Mouse (Mus musculus) CH12.LX (cell line): ENCODE data around the gene Hoxb7. TPM values are rescaled to one million over a fixed set of nuclear protein-coding genes. Genes with fewer than 3 reads are reported as not detected.

Source experiments
- DNase-seq: peaks from one replicate; pipeline ENCODE4 v3.0.0-alpha.2; 2013; ENCODE audit errors: extremely low read depth
- H3K27ac ChIP-seq: 2 replicates; pipeline ENCODE4 v1.5.1; 2012; ENCODE audit warnings: low read depth, mild to moderate bottlenecking, control low read depth, moderate library complexity; ENCODE audit not compliant: insufficient read depth
- H3K27me3 ChIP-seq: replicated peaks from 2 replicates; pipeline ENCODE3; 2012; ENCODE audit warnings: inconsistent platforms
- H3K36me3 ChIP-seq, 2 experiments: replicated peaks in 1 of 2; 2 replicates each; pipeline versions ENCODE3 to v1.6.1; 2012; ENCODE audit warnings: inconsistent platforms in 1 of 2, low read length in 1 of 2, mild to moderate bottlenecking in 1 of 2, mixed read lengths in 1 of 2, moderate library complexity in 1 of 2; ENCODE audit not compliant: control insufficient read depth in 1 of 2, insufficient read depth in 1 of 2
- H3K4me1 ChIP-seq, 2 experiments: 2 replicates each; pipeline ENCODE4 v1.6.1; 2012; ENCODE audit warnings: inconsistent platforms in 1 of 2, moderate library complexity in 1 of 2; ENCODE audit not compliant: insufficient read depth in 2 of 2, control insufficient read depth in 1 of 2
- H3K4me2 ChIP-seq: 2 replicates; pipeline ENCODE4 v1.6.1; 2012; ENCODE audit warnings: low read depth, mild to moderate bottlenecking, control low read depth; ENCODE audit not compliant: poor library complexity, insufficient read depth, severe bottlenecking
- H3K4me3 ChIP-seq, 3 experiments: fragments of 150-350 bp in 1 of 3; sonication (generic) in 1 of 3; replicated peaks in 1 of 3; 2 replicates each; pipeline versions ENCODE3 to v1.5.1; 2011 to 2012; ENCODE audit warnings: low read depth in 2 of 3, low read length in 2 of 3, mild to moderate bottlenecking in 2 of 3, moderate library complexity in 2 of 3, control low read depth in 1 of 3, improper control_type of control experiment in 1 of 3, inconsistent platforms in 1 of 3, mixed read lengths in 1 of 3; ENCODE audit not compliant: poor library complexity in 1 of 3
- H3K79me2 ChIP-seq: replicated peaks from 2 replicates; pipeline ENCODE4 v1.6.1; 2012; ENCODE audit warnings: mild to moderate bottlenecking, moderate library complexity; ENCODE audit not compliant: control insufficient read depth, poor library complexity, insufficient read depth, severe bottlenecking; ENCODE audit errors: extremely low read depth
- H3K9ac ChIP-seq: 2 replicates; pipeline ENCODE4 v1.6.1; 2012; ENCODE audit warnings: low read depth, mild to moderate bottlenecking, control low read depth, moderate library complexity; ENCODE audit not compliant: insufficient read depth
- H3K9me3 ChIP-seq: replicated peaks from 2 replicates; pipeline ENCODE3; 2012; ENCODE audit warnings: low read length, inconsistent platforms, mixed read lengths
- BHLHE40 ChIP-seq: IDR thresholded peaks from 2 replicates; pipeline ENCODE4 v1.6.1; 2011; ENCODE audit warnings: mild to moderate bottlenecking, low read depth, low read length, improper control_type of control experiment
- CHD1 ChIP-seq: IDR thresholded peaks from 2 replicates; pipeline ENCODE4 v1.6.1; 2012; ENCODE audit warnings: low read depth, low read length, improper control_type of control experiment, inconsistent platforms
- CTCF ChIP-seq, 2 experiments: IDR thresholded peaks in 1 of 2; conservative IDR thresholded peaks in 1 of 2; 2 replicates each; pipeline ENCODE4 v1.5.1; 2011 to 2012; ENCODE audit warnings: low read depth in 2 of 2, low read length in 2 of 2, improper control_type of control experiment in 1 of 2, inconsistent platforms in 1 of 2, mild to moderate bottlenecking in 1 of 2, moderate library complexity in 1 of 2
- ETS1 ChIP-seq: conservative IDR thresholded peaks from 2 replicates; pipeline ENCODE4 v1.6.1; 2012; ENCODE audit warnings: low read depth, mild to moderate bottlenecking, inconsistent platforms, low read length, improper control_type of control experiment, moderate library complexity
- GABPA ChIP-seq: IDR thresholded peaks from 2 replicates; pipeline ENCODE4 v1.6.1; 2012; ENCODE audit warnings: low read depth, low read length, improper control_type of control experiment, inconsistent platforms; ENCODE audit not compliant: insufficient replicate concordance
- HCFC1 ChIP-seq: IDR thresholded peaks from 2 replicates; pipeline ENCODE4 v1.6.1; 2012; ENCODE audit warnings: low read depth, mild to moderate bottlenecking, inconsistent platforms, low read length, improper control_type of control experiment
- IRF4 ChIP-seq: IDR thresholded peaks from 2 replicates; pipeline ENCODE4 v1.6.1; 2014; ENCODE audit warnings: low read depth, mild to moderate bottlenecking, inconsistent platforms, low read length, improper control_type of control experiment
- JUND ChIP-seq: conservative IDR thresholded peaks from 2 replicates; pipeline ENCODE4 v1.6.1; 2011; ENCODE audit warnings: low read depth, low read length, improper control_type of control experiment
- MAX ChIP-seq: IDR thresholded peaks from 2 replicates; pipeline ENCODE4 v1.6.1; 2011; ENCODE audit warnings: low read length, improper control_type of control experiment
- MAZ ChIP-seq: IDR thresholded peaks from 2 replicates; pipeline ENCODE4 v1.6.1; 2012; ENCODE audit warnings: low read depth, mild to moderate bottlenecking, inconsistent platforms, low read length, improper control_type of control experiment, moderate library complexity
- MEF2A ChIP-seq: IDR thresholded peaks from 2 replicates; pipeline ENCODE4 v1.6.1; 2014; ENCODE audit warnings: low read depth, mild to moderate bottlenecking, inconsistent platforms, low read length, improper control_type of control experiment, borderline replicate concordance
- MXI1 ChIP-seq: IDR thresholded peaks from 2 replicates; pipeline ENCODE4 v1.6.1; 2011; ENCODE audit warnings: mild to moderate bottlenecking, low read depth, low read length, improper control_type of control experiment
- NELFE ChIP-seq: IDR thresholded peaks from 2 replicates; pipeline ENCODE4 v1.6.1; 2011; ENCODE audit warnings: low read depth, low read length, improper control_type of control experiment
- POLR2A ChIP-seq: IDR thresholded peaks from 2 replicates; pipeline ENCODE4 v1.6.1; 2011; ENCODE audit warnings: low read depth, mild to moderate bottlenecking, improper control_type of control experiment, low read length
- RCOR1 ChIP-seq: conservative IDR thresholded peaks from 2 replicates; pipeline ENCODE4 v1.6.1; 2012; ENCODE audit warnings: low read depth, mild to moderate bottlenecking, inconsistent platforms, low read length, improper control_type of control experiment
- SIN3A ChIP-seq: IDR thresholded peaks from 2 replicates; pipeline ENCODE4 v1.6.1; 2012; ENCODE audit warnings: low read length, improper control_type of control experiment, inconsistent platforms
- TCF12 ChIP-seq: IDR thresholded peaks from 2 replicates; pipeline ENCODE4 v1.6.1; 2014; ENCODE audit warnings: low read depth, mild to moderate bottlenecking, inconsistent platforms, low read length, improper control_type of control experiment
- UBTF ChIP-seq: IDR thresholded peaks from 2 replicates; pipeline ENCODE4 v1.6.1; 2012; ENCODE audit warnings: low read depth, mild to moderate bottlenecking, inconsistent platforms, low read length, improper control_type of control experiment, moderate library complexity
- USF2 ChIP-seq: conservative IDR thresholded peaks from 2 replicates; pipeline ENCODE4 v1.6.1; 2011; ENCODE audit warnings: low read depth, low read length, improper control_type of control experiment
- ZC3H11A ChIP-seq: IDR thresholded peaks from 2 replicates; pipeline ENCODE4 v1.6.1; 2012; ENCODE audit warnings: low read depth, mild to moderate bottlenecking, inconsistent platforms, low read length, improper control_type of control experiment
- ZNF384 ChIP-seq: IDR thresholded peaks from 2 replicates; pipeline ENCODE4 v1.6.1; 2012; ENCODE audit warnings: low read depth, low read length, improper control_type of control experiment, inconsistent platforms
- dilution Hi-C: fragments of 300-500 bp; cut with MboI; formaldehyde crosslinking; loops from 2 replicates; pipeline ENCODE4 v1.14.3; 2020; ENCODE audit warnings: low sequenced_read_pairs; ENCODE audit not compliant: extremely low pct_unique_long_range_greater_than_20kb, extremely low pct_ligation_motif_present
- in situ Hi-C: fragments of 300-500 bp; cut with MboI; formaldehyde crosslinking; loops from 3 replicates; pipeline ENCODE4 v1.14.3; 2019; ENCODE audit warnings: low sequenced_read_pairs, low pct_ligation_motif_present, low pct_unique_long_range_greater_than_20kb, mixed read lengths
- polyA plus RNA-seq: library from polyadenylated mRNA; unstranded; fragments of >175 nt; gene quantifications from 2 replicates; pipeline ENCODE4 v1.2.1, GENCODE M21; 2012; ENCODE audit warnings: low read depth; ENCODE audit not compliant: insufficient read length
- total RNA-seq, 2 experiments: library from RNA; depleted of rRNA; stranded (reverse); fragments of 300-350 nt in 1 of 2; fragments of >200 nt in 1 of 2; gene quantifications; 2 replicates each; pipeline ENCODE4 v1.2.3; 2012 to 2014

Gene Hoxb7
- total and polyA plus RNA-seq, 3 experiments, result not detected

GRCm38 (mm10) chr11:96284774-96285734 lies 1.4 kb upstream of the Hoxb7 start:
- in situ Hi-C loops, result no loop called here
- Histone ChIP-seq H3K9me3 (peaks cover 16% of the 10 kb centered on the region), H3K27me3 (peaks cover 96% of the 10 kb centered on the region), H3K9ac (peak overlapping the region; percentile 30; the same call in 1 of the 2 replicates), H3K36me3 (no peaks in the 10 kb centered on the region), H3K4me2 (peak overlapping the region; percentile 91), H3K4me1 (peaks cover 3 to 8% of the 10 kb centered on the region in 2 experiments; a peak in 3 of 4 replicates), H3K27ac (no peak overlapping the region), H3K79me2 (no peaks in the 10 kb centered on the region), H3K4me3 (peak overlapping the region in 1 of 3 experiments; percentile 50)
- TF ChIP-seq MAZ, result 0 out of 2 replicates have a peak, but pooled peaks have one; percentile 7
- no peak for TF ChIP-seq TCF12
- TF ChIP-seq IRF4, result no peak
- dilution Hi-C loops, result no loop called here
- no peak for DNase-seq

GRCm38 (mm10) chr11:96286739-96287385 lies 439 bp downstream of the Hoxb7 start:
- in situ Hi-C loops (no loop called here), dilution Hi-C loops (no loop called here)
- H3K79me2 ChIP-seq, result no peaks in the 10 kb centered on the region
- no peak for DNase-seq
- H3K4me1 ChIP-seq, result peaks cover 5 to 8% of the 10 kb centered on the region in 2 experiments; a peak in 3 of 4 replicates
- no peak overlapping the region for H3K4me3 ChIP-seq
- H3K36me3 ChIP-seq, result no peaks in the 10 kb centered on the region
- TF ChIP-seq MXI1 (no peak), RCOR1 (no peak), BHLHE40 (no peak), MAX (no peak), NELFE (no peak), POLR2A (no peak), UBTF (no peak), GABPA (no peak), USF2 (no peak), ETS1 (no peak), ZNF384 (no peak), JUND (no peak), TCF12 (no peak), HCFC1 (no peak), MEF2A (no peak), ZC3H11A (no peak), IRF4 (no peak), CHD1 (no peak), SIN3A (no peak), CTCF (conservative IDR thresholded peaks at IDR 0.05 in 1 of 2, IDR thresholded peaks at IDR 0.05 in 1 of 2; ENCODE audit: low read depth in 2 of 2, low read length in 2 of 2) (no peak)
- no peak overlapping the region for H3K27ac ChIP-seq
- H3K4me2 ChIP-seq, result no peak overlapping the region
- no peak overlapping the region for H3K9ac ChIP-seq
- H3K9me3 ChIP-seq, result peaks cover 16% of the 10 kb centered on the region
- peaks cover 96% of the 10 kb centered on the region for H3K27me3 ChIP-seq
